Mouse (Mus musculus) embryonic facial prominence, embryonic 12.5 days (tissue): ENCODE measurements at regions not wholly inside any gene's neighbourhood (a gene's known extent, or its start where the extent isn't known, plus 50 kb on each side); places are given as distances from the start of the nearest gene placed in this dataset.

ENCODE experiments used
- ATAC-seq: fragments of 200-750 bp; cut with Nextera tagmentation; 2 replicates; pipeline ENCODE4 v1.8.0; 2017; ENCODE audit not compliant: insufficient number of reproducible peaks, insufficient read depth, low FRiP score, low TSS enrichment
- H3K27ac ChIP-seq: fragments of 300-500 bp; sonication (generic); 2 replicates; pipeline ENCODE4 v1.5.1; 2016; ENCODE audit warnings: mild to moderate bottlenecking
- H3K27me3 ChIP-seq: fragments of 300-500 bp; sonication (generic); 2 replicates; pipeline ENCODE4 v1.6.1; 2016; ENCODE audit warnings: mild to moderate bottlenecking, moderate library complexity
- H3K36me3 ChIP-seq: fragments of 300-500 bp; sonication (generic); 2 replicates; pipeline ENCODE4 v1.6.1; 2016; ENCODE audit warnings: mild to moderate bottlenecking
- H3K4me1 ChIP-seq: fragments of 300-500 bp; sonication (generic); 2 replicates; pipeline ENCODE4 v1.6.1; 2016
- H3K4me2 ChIP-seq: fragments of 300-500 bp; sonication (generic); replicated peaks from 2 replicates; pipeline ENCODE4 v1.6.1; 2016; ENCODE audit warnings: mild to moderate bottlenecking, moderate library complexity
- H3K4me3 ChIP-seq: fragments of 300-500 bp; sonication (generic); 2 replicates; pipeline ENCODE4 v1.5.1; 2016; ENCODE audit warnings: mild to moderate bottlenecking
- H3K9ac ChIP-seq: fragments of 300-500 bp; sonication (generic); 2 replicates; pipeline ENCODE4 v1.6.1; 2016; ENCODE audit warnings: mild to moderate bottlenecking, moderate library complexity
- H3K9me3 ChIP-seq: fragments of 300-500 bp; sonication (generic); 2 replicates; pipeline ENCODE4 v1.6.1; 2016; ENCODE audit warnings: mild to moderate bottlenecking, moderate library complexity
- WGBS: fragments of 180-500 bp; shearing (Covaris S2); methylation state at CpG from one replicate; pipeline ENCODE4 v1.1.7; 2016; 5-methylcytosine and 5-hydroxymethylcytosine counted together

DNA sequence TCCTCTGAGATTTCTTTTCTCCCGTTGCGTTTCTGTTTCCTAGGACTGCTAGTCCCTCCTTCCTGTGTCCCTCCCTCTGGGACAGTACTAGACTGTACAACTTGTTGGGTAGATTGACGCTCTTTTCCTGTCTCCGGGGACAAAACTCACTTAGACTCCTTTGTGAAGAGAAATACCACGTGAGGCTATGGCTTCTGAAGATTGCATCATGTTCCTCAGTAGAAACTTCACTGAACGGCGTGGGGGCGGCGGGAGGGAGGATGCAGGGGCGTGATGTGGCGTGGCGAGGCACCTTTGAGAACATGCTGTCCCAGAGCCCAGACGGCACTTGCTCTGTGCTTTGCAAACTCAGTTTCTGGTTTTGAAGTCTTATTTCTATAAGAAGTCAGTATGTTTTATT is 78.5 kb downstream of the Spata18 start:
- Histone ChIP-seq H3K4me2 (no peak overlapping the region), H3K27ac (no peak overlapping the region), H3K27me3 (no peaks in the 10 kb centered on the region), H3K9me3 (no peaks in the 10 kb centered on the region), H3K9ac (no peak overlapping the region), H3K4me1 (peaks cover 21% of the 10 kb centered on the region), H3K36me3 (no peaks in the 10 kb centered on the region), H3K4me3 (no peak overlapping the region)
- ATAC-seq, result no peak
- 76% methylated on average over 13 of the region's 13 CpGs for WGBS

GRCm38 (mm10) chr5:73731423-73731822 is 80.2 kb downstream of the Spata18 start:
- Histone ChIP-seq H3K27ac (no peak overlapping the region), H3K36me3 (no peaks in the 10 kb centered on the region), H3K27me3 (no peaks in the 10 kb centered on the region), H3K4me3 (no peak overlapping the region), H3K9ac (no peak overlapping the region), H3K4me2 (no peak overlapping the region), H3K4me1 (peaks cover 21% of the 10 kb centered on the region), H3K9me3 (no peaks in the 10 kb centered on the region)
- 52% methylated on average over 9 of the region's 9 CpGs for WGBS
- no peak for ATAC-seq

DNA sequence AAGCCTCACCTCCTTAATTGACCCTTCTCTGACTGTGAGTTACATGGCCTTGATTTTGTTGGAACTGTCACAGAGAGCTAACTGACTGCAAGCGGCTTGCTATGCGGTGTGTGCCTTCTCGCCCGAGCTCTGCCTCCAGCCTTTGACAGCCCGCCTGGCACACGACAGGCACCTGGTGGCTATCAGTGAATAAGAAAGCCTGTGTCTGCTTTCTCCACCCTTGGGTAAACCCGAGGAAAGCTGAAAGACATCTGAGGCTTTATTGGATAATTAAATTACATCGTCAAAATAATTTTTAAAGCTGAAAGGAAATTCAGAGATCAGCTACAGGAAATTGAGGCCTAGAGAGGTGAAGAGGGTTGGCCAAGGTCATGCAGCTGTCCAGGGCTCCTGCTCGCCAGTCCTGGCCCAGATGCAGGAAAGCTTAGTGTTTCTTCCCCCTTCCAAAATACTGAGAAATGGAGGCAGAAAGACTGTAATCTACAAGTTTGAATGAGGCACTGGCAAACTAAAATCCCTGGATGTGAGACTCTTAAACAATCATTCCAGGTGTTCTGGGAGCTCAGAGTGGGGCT is 80.9 kb downstream of the Spata18 start:
- no peak overlapping the region for H3K4me3 ChIP-seq
- H3K9me3 ChIP-seq, result no peaks in the 10 kb centered on the region
- peaks cover 21% of the 10 kb centered on the region for H3K4me1 ChIP-seq
- 19% methylated on average over 9 of the region's 9 CpGs for WGBS
- no peak overlapping the region for H3K4me2 ChIP-seq
- no peak for ATAC-seq
- H3K27me3 ChIP-seq, result no peaks in the 10 kb centered on the region
- H3K27ac ChIP-seq, result peak overlapping the region; percentile 51
- no peaks in the 10 kb centered on the region for H3K36me3 ChIP-seq
- H3K9ac ChIP-seq, result no peak overlapping the region

DNA sequence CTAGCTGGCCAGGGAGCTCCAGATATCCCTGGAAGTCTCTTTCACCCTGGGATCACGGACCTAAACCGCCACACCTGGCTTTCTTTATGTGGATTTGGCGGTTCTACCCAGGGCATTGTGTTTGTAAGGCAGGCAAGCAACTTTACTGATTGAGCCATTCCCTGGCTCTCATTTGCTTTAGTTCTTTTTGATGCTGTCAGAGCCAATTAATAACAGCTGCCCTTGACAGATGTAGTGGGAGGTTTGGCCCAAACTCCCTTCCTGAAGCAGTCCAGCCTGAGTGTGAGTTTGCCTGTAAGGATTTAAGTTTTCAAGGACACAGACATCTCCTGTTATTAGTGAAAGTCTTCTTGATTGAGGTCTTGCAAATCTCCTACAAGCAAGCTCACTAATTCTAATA is 89.6 kb downstream of the Spata18 start:
- H3K4me2 ChIP-seq, result no peak overlapping the region
- H3K9me3 ChIP-seq, result no peaks in the 10 kb centered on the region
- peaks cover 4% of the 10 kb centered on the region; the same call in 1 of the 2 replicates for H3K4me1 ChIP-seq
- WGBS, result 38% methylated on average over 3 of the region's 3 CpGs
- H3K36me3 ChIP-seq, result no peaks in the 10 kb centered on the region
- H3K9ac ChIP-seq, result no peak overlapping the region
- H3K4me3 ChIP-seq, result no peak overlapping the region
- no peak overlapping the region for H3K27ac ChIP-seq
- no peak for ATAC-seq
- H3K27me3 ChIP-seq, result no peaks in the 10 kb centered on the region

DNA sequence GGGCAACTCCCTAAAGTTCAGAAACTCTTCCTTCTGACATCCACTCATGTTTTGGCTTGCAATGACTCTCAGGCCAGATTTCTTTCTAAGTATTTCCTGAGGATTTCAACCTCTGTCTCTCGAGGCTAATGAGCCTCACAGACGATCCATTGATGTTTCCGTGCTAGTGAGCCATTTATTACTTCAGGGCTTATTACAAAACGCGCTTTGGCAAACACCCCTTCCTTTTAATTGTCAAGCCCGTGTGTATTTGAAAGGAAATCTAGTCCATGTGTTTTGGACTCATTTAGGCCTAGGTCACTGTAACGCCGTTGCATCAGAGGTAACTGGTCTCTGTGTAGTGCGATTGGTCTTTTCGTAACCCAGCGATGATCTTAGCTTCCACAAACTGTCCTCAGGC is 90.3 kb downstream of the Spata18 start:
- H3K9me3 ChIP-seq, result no peaks in the 10 kb centered on the region
- H3K4me3 ChIP-seq, result no peak overlapping the region
- WGBS, result 63% methylated on average over 11 of the region's 11 CpGs
- H3K27ac ChIP-seq, result no peak overlapping the region
- H3K4me2 ChIP-seq, result no peak overlapping the region
- no peaks in the 10 kb centered on the region for H3K36me3 ChIP-seq
- peaks cover 4% of the 10 kb centered on the region; the same call in 1 of the 2 replicates for H3K4me1 ChIP-seq
- no peak overlapping the region for H3K9ac ChIP-seq
- no peak for ATAC-seq
- H3K27me3 ChIP-seq, result no peaks in the 10 kb centered on the region

DNA sequence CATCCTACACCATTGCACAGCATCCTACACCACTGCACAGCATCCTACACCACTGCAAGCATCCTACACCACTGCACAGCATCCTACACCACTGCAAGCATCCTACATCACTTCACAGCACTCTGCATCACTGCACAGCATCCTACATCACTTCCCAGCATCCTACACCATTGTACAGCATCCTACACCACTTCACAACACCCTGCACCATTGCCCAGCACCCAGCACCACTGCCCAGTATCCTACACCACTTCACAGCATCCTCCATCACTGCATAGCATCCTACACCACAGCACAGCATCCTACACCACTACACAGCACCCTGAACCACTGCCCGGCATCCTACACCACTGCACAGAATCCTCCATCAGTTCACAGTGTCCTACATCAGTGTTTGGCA is 92.8 kb downstream of the Spata18 start:
- H3K27ac ChIP-seq, result no peak overlapping the region
- ATAC-seq, result no peak
- no peaks in the 10 kb centered on the region for H3K9me3 ChIP-seq
- H3K9ac ChIP-seq, result no peak overlapping the region
- H3K4me3 ChIP-seq, result no peak overlapping the region
- H3K4me1 ChIP-seq, result peaks cover 4% of the 10 kb centered on the region; the same call in 1 of the 2 replicates
- WGBS, result 88% methylated on average over 1 of the region's 1 CpGs
- no peaks in the 10 kb centered on the region for H3K36me3 ChIP-seq
- H3K4me2 ChIP-seq, result no peak overlapping the region
- no peaks in the 10 kb centered on the region for H3K27me3 ChIP-seq

DNA sequence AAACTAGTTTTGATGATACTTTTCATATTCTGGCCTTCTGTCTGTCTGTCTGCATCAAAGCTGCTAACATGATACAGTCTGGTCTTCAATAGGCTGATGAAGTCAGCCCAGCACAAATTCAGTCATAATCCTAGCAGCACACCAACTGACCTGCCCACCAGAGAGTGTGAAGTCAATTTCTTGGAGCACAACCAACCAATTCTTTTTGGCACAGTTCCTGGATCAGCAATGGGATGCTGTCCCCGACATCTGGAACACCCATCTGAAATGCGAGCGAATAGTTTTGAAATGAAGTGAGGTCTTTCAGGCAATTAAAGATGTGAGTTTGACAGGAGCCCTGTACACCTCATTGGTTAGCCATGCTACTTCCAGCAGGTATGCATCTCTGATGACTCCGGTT is 98.6 kb downstream of the Spata18 start:
- Histone ChIP-seq H3K36me3 (no peaks in the 10 kb centered on the region), H3K27me3 (no peaks in the 10 kb centered on the region), H3K27ac (no peak overlapping the region), H3K9ac (no peak overlapping the region), H3K4me3 (no peak overlapping the region), H3K4me1 (peaks cover 12% of the 10 kb centered on the region; the same call in 1 of the 2 replicates), H3K4me2 (no peak overlapping the region), H3K9me3 (no peaks in the 10 kb centered on the region)
- ATAC-seq, result no peak
- WGBS, result 66% methylated on average over 4 of the region's 4 CpGs

- no peak overlapping the region for H3K27ac ChIP-seq
- ATAC-seq, result no peak
- H3K4me1 ChIP-seq, result peaks cover 23% of the 10 kb centered on the region; the same call in 1 of the 2 replicates
- H3K4me2 ChIP-seq, result no peak overlapping the region
- 83% methylated on average over 10 of the region's 10 CpGs for WGBS
- no peak overlapping the region for H3K4me3 ChIP-seq
- no peaks in the 10 kb centered on the region for H3K9me3 ChIP-seq
- H3K36me3 ChIP-seq, result no peaks in the 10 kb centered on the region
- no peak overlapping the region for H3K9ac ChIP-seq
- no peaks in the 10 kb centered on the region for H3K27me3 ChIP-seq
These were observed 101.1 kb downstream of the Spata18 start for GRCm38 (mm10) chr5:73752225-73752644.

DNA sequence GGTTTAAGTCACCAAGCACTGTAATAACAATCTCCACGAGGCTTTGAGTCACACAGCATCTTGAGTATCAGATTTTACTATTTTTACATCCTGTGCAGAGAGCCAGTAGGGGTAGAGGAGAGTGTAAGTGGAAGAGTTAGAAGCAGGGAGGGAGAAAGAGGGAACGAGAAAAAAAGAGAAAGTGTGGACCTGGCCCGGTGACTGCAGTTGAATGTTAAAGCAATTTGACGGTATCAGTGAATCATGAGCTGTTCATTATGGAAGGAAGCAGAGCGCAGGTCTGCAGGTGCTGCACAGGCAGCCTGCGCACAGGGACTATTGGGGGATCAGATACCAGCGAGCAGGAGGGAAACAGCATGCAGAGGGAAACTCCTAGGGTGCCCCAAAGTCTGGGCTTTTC is 102.6 kb downstream of the Spata18 start:
- WGBS, result 31% methylated on average over 7 of the region's 7 CpGs
- Histone ChIP-seq H3K4me2 (no peak overlapping the region), H3K36me3 (no peaks in the 10 kb centered on the region), H3K4me1 (peaks cover 26% of the 10 kb centered on the region; the same call in 1 of the 2 replicates), H3K9ac (no peak overlapping the region), H3K9me3 (no peaks in the 10 kb centered on the region), H3K4me3 (no peak overlapping the region), H3K27me3 (no peaks in the 10 kb centered on the region), H3K27ac (peak overlapping the region; percentile 37; the same call in 1 of the 2 replicates)
- ATAC-seq, result peak; percentile 37; the same call in 1 of the 2 replicates

DNA sequence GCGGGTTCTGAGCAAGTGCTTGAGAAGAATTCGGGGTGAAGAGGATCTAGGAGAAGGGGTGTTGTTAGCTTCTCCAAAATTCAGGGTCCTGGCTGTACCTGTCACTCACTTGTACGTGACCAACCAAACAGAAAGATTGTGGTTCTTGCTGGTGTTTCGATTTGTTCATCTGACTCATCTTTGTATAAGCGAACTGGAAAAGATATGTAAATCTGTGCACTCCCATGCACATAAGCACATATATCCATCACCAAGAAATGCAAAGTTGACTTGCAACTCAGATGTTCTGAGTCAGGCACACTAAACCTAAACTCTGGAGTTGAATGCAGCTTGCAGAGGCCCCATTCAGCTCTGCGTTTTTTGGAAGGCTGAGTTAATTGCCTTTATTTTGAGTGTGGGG is 107.4 kb downstream of the Spata18 start:
- Histone ChIP-seq H3K4me2 (no peak overlapping the region), H3K9me3 (no peaks in the 10 kb centered on the region), H3K9ac (no peak overlapping the region), H3K4me1 (peaks cover 33% of the 10 kb centered on the region), H3K27ac (no peak overlapping the region), H3K27me3 (no peaks in the 10 kb centered on the region), H3K36me3 (no peaks in the 10 kb centered on the region), H3K4me3 (no peak overlapping the region)
- WGBS, result 89% methylated on average over 6 of the region's 6 CpGs
- ATAC-seq, result no peak

GRCm38 (mm10) chr5:73761236-73761635 is 110.1 kb downstream of the Spata18 start:
- H3K4me1 ChIP-seq, result peaks cover 18% of the 10 kb centered on the region
- H3K36me3 ChIP-seq, result no peaks in the 10 kb centered on the region
- no peak overlapping the region for H3K27ac ChIP-seq
- no peaks in the 10 kb centered on the region for H3K9me3 ChIP-seq
- 71% methylated on average over 1 of the region's 1 CpGs for WGBS
- no peak for ATAC-seq
- no peaks in the 10 kb centered on the region for H3K27me3 ChIP-seq
- H3K4me3 ChIP-seq, result no peak overlapping the region
- no peak overlapping the region for H3K4me2 ChIP-seq
- no peak overlapping the region for H3K9ac ChIP-seq

- peak overlapping the region; percentile 79 for H3K27ac ChIP-seq
- 21% methylated on average over 8 of the region's 8 CpGs for WGBS
- H3K4me3 ChIP-seq, result no peak overlapping the region
- H3K4me2 ChIP-seq, result no peak overlapping the region
- H3K36me3 ChIP-seq, result no peaks in the 10 kb centered on the region
- no peak overlapping the region for H3K9ac ChIP-seq
- H3K4me1 ChIP-seq, result peaks cover 18% of the 10 kb centered on the region
- ATAC-seq, result peak; percentile 84
- H3K9me3 ChIP-seq, result no peaks in the 10 kb centered on the region
- no peaks in the 10 kb centered on the region for H3K27me3 ChIP-seq
These were observed 110.5 kb downstream of the Spata18 start for GRCm38 (mm10) chr5:73761709-73762108.
